In genomic region chr11:71962306-71962705, GRCm38 (mm10) we compare ENCODE assay signal across 32 mouse cellular contexts.
"Had no signal": no experiment of that assay in that cellular context is flagged by ENCODE, and none has a peak within 500 bp of the region (broad histone marks: within the 10 kb centered on the region; RNA-seq: fewer than 3 reads in every experiment).

No protein-coding gene starts in this region.

- H3K9ac ChIP-seq: limb, embryonic 12.5 days; limb, embryonic 13.5 days; limb, embryonic 15.5 days; liver, embryonic 12.5 days; liver, embryonic 13.5 days; liver, embryonic 14.5 days; liver, embryonic 15.5 days; liver, postnatal 0 days; lung, embryonic 14.5 days; lung, embryonic 15.5 days; midbrain, embryonic 12.5 days; midbrain, embryonic 13.5 days; midbrain, embryonic 15.5 days had no signal

- H3K4me2 ChIP-seq: limb, embryonic 12.5 days; limb, embryonic 13.5 days; limb, embryonic 15.5 days; liver, embryonic 11.5 days; liver, embryonic 12.5 days; liver, embryonic 13.5 days; liver, embryonic 15.5 days; lung, embryonic 14.5 days; lung, embryonic 15.5 days; midbrain, embryonic 11.5 days; midbrain, embryonic 12.5 days; midbrain, embryonic 13.5 days; midbrain, embryonic 15.5 days had no signal

- ATAC-seq: liver, embryonic 12.5 days; liver, postnatal 0 days; lung, postnatal 0 days; midbrain, embryonic 13.5 days; midbrain, embryonic 15.5 days; midbrain, embryonic 16.5 days had no signal

- DNase-seq: left cerebral cortex, postnatal 4 days; liver; liver, embryonic 13.5 days; liver, postnatal 0 days; lung, adult 18-20 months; lung, adult 2 months; lung, embryonic 14.5 days; lung, postnatal 10 days; lung, postnatal 14 days; lung, postnatal 36 days; lung, postnatal 4 days; midbrain, embryonic 14.5 days had no signal

- H3K27ac ChIP-seq: left cerebral cortex, adult 2 months; limb, embryonic 10.5 days; limb, embryonic 12.5 days; limb, embryonic 13.5 days; limb, embryonic 15.5 days; liver, embryonic 12.5 days; liver, embryonic 13.5 days; liver, embryonic 14.5 days; liver, embryonic 15.5 days; lung, embryonic 15.5 days; macrophage; midbrain, embryonic 10.5 days; midbrain, embryonic 12.5 days; midbrain, embryonic 13.5 days; midbrain, embryonic 15.5 days had no signal

- H3K27me3 ChIP-seq: limb, embryonic 12.5 days; limb, embryonic 13.5 days; limb, embryonic 15.5 days; liver, embryonic 12.5 days; liver, embryonic 13.5 days; liver, embryonic 15.5 days; lung, embryonic 15.5 days; midbrain, embryonic 12.5 days; midbrain, embryonic 13.5 days; midbrain, embryonic 15.5 days had no signal

- H3K9me3 ChIP-seq: limb, embryonic 10.5 days; limb, embryonic 12.5 days; limb, embryonic 13.5 days; limb, embryonic 15.5 days; liver, embryonic 12.5 days; liver, embryonic 13.5 days; liver, embryonic 15.5 days; lung, embryonic 15.5 days; midbrain, embryonic 10.5 days; midbrain, embryonic 12.5 days; midbrain, embryonic 13.5 days; midbrain, embryonic 15.5 days had no signal

- H3K36me3 ChIP-seq: limb, embryonic 10.5 days; limb, embryonic 12.5 days; limb, embryonic 13.5 days; limb, embryonic 15.5 days; liver, embryonic 12.5 days; liver, embryonic 13.5 days; liver, embryonic 15.5 days; lung, embryonic 15.5 days; midbrain, embryonic 10.5 days; midbrain, embryonic 12.5 days; midbrain, embryonic 13.5 days; midbrain, embryonic 15.5 days had no signal

- H3K4me3 ChIP-seq: left cerebral cortex, adult 2 months; limb, embryonic 10.5 days; limb, embryonic 12.5 days; limb, embryonic 13.5 days; limb, embryonic 15.5 days; liver, embryonic 12.5 days; liver, embryonic 13.5 days; liver, embryonic 15.5 days; lung, embryonic 15.5 days; megakaryocyte, embryonic 14.5 days; midbrain, embryonic 10.5 days; midbrain, embryonic 12.5 days; midbrain, embryonic 13.5 days; midbrain, embryonic 15.5 days; myocyte had no signal

- H3K4me1 ChIP-seq: limb, embryonic 12.5 days; limb, embryonic 13.5 days; limb, embryonic 15.5 days; liver, embryonic 12.5 days; liver, embryonic 13.5 days; liver, embryonic 15.5 days; lung, embryonic 15.5 days; megakaryocyte, embryonic 14.5 days; midbrain, embryonic 12.5 days; midbrain, embryonic 13.5 days had no signal
